Mouse (Mus musculus) heart, embryonic 11.5 days (tissue): ENCODE data around the gene Cblb. TPM values are rescaled to one million over a fixed set of nuclear protein-coding genes. Genes with fewer than 3 reads are reported as not detected.

ENCODE experiments used
- ATAC-seq: fragments of 200-750 bp; cut with Nextera tagmentation; replicated peaks from 2 replicates; pipeline ENCODE4 v1.8.0; 2017; ENCODE audit warnings: moderate library complexity; ENCODE audit not compliant: insufficient number of reproducible peaks, low FRiP score, low TSS enrichment
- H3K27ac ChIP-seq: fragments of 300-500 bp; sonication (generic); 2 replicates; pipeline ENCODE4 v1.5.1; 2014; ENCODE audit warnings: mild to moderate bottlenecking, low read depth, low read length
- H3K27me3 ChIP-seq: fragments of 300-500 bp; sonication (generic); 2 replicates; pipeline ENCODE4 v1.6.1; 2014; ENCODE audit warnings: mild to moderate bottlenecking, low read length, mixed read lengths; ENCODE audit not compliant: control insufficient read depth, insufficient read depth
- H3K36me3 ChIP-seq: fragments of 300-500 bp; sonication (generic); 2 replicates; pipeline ENCODE4 v1.6.1; 2014; ENCODE audit warnings: mild to moderate bottlenecking, low read length, moderate library complexity, mixed read lengths; ENCODE audit not compliant: control insufficient read depth, insufficient read depth
- H3K4me1 ChIP-seq: fragments of 300-500 bp; sonication (generic); 2 replicates; pipeline ENCODE4 v1.6.1; 2014; ENCODE audit warnings: low read length; ENCODE audit not compliant: control insufficient read depth, insufficient read depth
- H3K4me2 ChIP-seq: fragments of 300-500 bp; sonication (generic); 2 replicates; pipeline ENCODE4 v1.6.1; 2014; ENCODE audit warnings: mild to moderate bottlenecking, moderate library complexity
- H3K4me3 ChIP-seq: fragments of 300-500 bp; sonication (generic); 2 replicates; pipeline ENCODE4 v1.5.1; 2014; ENCODE audit warnings: low read depth, low read length
- H3K9ac ChIP-seq: fragments of 300-500 bp; sonication (generic); 2 replicates; pipeline ENCODE4 v1.6.1; 2014; ENCODE audit warnings: mild to moderate bottlenecking, low read depth, low read length, moderate library complexity
- H3K9me3 ChIP-seq: fragments of 300-500 bp; sonication (generic); replicated peaks from 2 replicates; pipeline ENCODE4 v1.6.1; 2016; ENCODE audit warnings: low read length; ENCODE audit not compliant: control insufficient read depth
- WGBS: fragments of 180-500 bp; shearing (Covaris S2); extraction: QIAGEN DNeasy Blood & Tissue Kit; methylation state at CpG from one replicate; pipeline ENCODE4 v1.1.7; 2014; ENCODE audit not compliant: insufficient replicate concordance; 5-methylcytosine and 5-hydroxymethylcytosine counted together
- polyA plus RNA-seq: library from polyadenylated mRNA; unstranded; fragments of >200 nt; fragmentation: Nextera tagmentation; extraction: Ambion mirVana; gene quantifications from 2 replicates; pipeline ENCODE4 v1.2.1, GENCODE M21; 2014

Cblb gene
- polyA plus RNA-seq, 1 experiment from 2014 or later = 15.3 TPM

- ATAC-seq = no peak
- H3K9ac ChIP-seq = no peak overlapping the region
- WGBS = 15% methylated on average over 2 of the region's 2 CpGs
- H3K9me3 ChIP-seq = no peaks in the 10 kb centered on the region
- no peaks in the 10 kb centered on the region for H3K27me3 ChIP-seq
- no peak overlapping the region for H3K27ac ChIP-seq
- H3K4me1 ChIP-seq = no peaks in the 10 kb centered on the region
- no peak overlapping the region for H3K4me3 ChIP-seq
- H3K4me2 ChIP-seq = no peak overlapping the region
- no peaks in the 10 kb centered on the region for H3K36me3 ChIP-seq
Measured at GRCm38 (mm10) chr16:52008471-52008870, 22.6 kb upstream of the Cblb start.

- 86% methylated on average over 6 of the region's 6 CpGs for WGBS
- no peaks in the 10 kb centered on the region for H3K27me3 ChIP-seq
- H3K9ac ChIP-seq = no peak overlapping the region
- no peaks in the 10 kb centered on the region for H3K4me1 ChIP-seq
- no peaks in the 10 kb centered on the region for H3K9me3 ChIP-seq
- no peak overlapping the region for H3K4me3 ChIP-seq
- no peak overlapping the region for H3K4me2 ChIP-seq
- no peaks in the 10 kb centered on the region for H3K36me3 ChIP-seq
- no peak for ATAC-seq
- H3K27ac ChIP-seq = no peak overlapping the region
Measured at GRCm38 (mm10) chr16:52009421-52009820, 21.6 kb upstream of the Cblb start.

- Histone ChIP-seq H3K9me3 (no peaks in the 10 kb centered on the region), H3K4me1 (no peaks in the 10 kb centered on the region), H3K4me3 (no peak overlapping the region), H3K27me3 (no peaks in the 10 kb centered on the region), H3K9ac (no peak overlapping the region), H3K27ac (no peak overlapping the region), H3K4me2 (no peak overlapping the region), H3K36me3 (no peaks in the 10 kb centered on the region)
- WGBS = 74% methylated on average over 3 of the region's 3 CpGs
- no peak for ATAC-seq
Measured at GRCm38 (mm10) chr16:52012984-52013383, 18.0 kb upstream of the Cblb start.

- no peaks in the 10 kb centered on the region for H3K9me3 ChIP-seq
- no peak for ATAC-seq
- H3K4me2 ChIP-seq = no peak overlapping the region
- no peaks in the 10 kb centered on the region for H3K4me1 ChIP-seq
- WGBS = 80% methylated on average over 2 of the region's 2 CpGs
- H3K27me3 ChIP-seq = no peaks in the 10 kb centered on the region
- H3K4me3 ChIP-seq = no peak overlapping the region
- H3K27ac ChIP-seq = no peak overlapping the region
- H3K36me3 ChIP-seq = no peaks in the 10 kb centered on the region
- H3K9ac ChIP-seq = no peak overlapping the region
Measured at GRCm38 (mm10) chr16:52013812-52014211, 17.2 kb upstream of the Cblb start.

GRCm38 (mm10) chr16:52023417-52023816, 7.6 kb upstream of the Cblb start:
- Histone ChIP-seq H3K9me3 (no peaks in the 10 kb centered on the region), H3K9ac (no peak overlapping the region), H3K27ac (no peak overlapping the region), H3K36me3 (no peaks in the 10 kb centered on the region), H3K4me2 (no peak overlapping the region), H3K4me1 (no peaks in the 10 kb centered on the region), H3K4me3 (no peak overlapping the region), H3K27me3 (no peaks in the 10 kb centered on the region)
- ATAC-seq = no peak
- 75% methylated on average over 5 of the region's 5 CpGs for WGBS

GRCm38 (mm10) chr16:52027326-52027725, 3.7 kb upstream of the Cblb start:
- Histone ChIP-seq H3K4me3 (no peak overlapping the region), H3K36me3 (no peaks in the 10 kb centered on the region), H3K9me3 (no peaks in the 10 kb centered on the region), H3K4me2 (no peak overlapping the region), H3K9ac (no peak overlapping the region), H3K4me1 (peaks cover 4% of the 10 kb centered on the region; the same call in 1 of the 2 replicates), H3K27ac (no peak overlapping the region), H3K27me3 (no peaks in the 10 kb centered on the region)
- 80% methylated on average over 4 of the region's 4 CpGs for WGBS
- ATAC-seq = no peak

GRCm38 (mm10) chr16:52029001-52029400, 2.0 kb upstream of the Cblb start:
- H3K4me2 ChIP-seq = no peak overlapping the region
- 82% methylated on average over 3 of the region's 3 CpGs for WGBS
- no peaks in the 10 kb centered on the region for H3K9me3 ChIP-seq
- no peak overlapping the region for H3K9ac ChIP-seq
- peaks cover under 1% of the 10 kb centered on the region; the same call in 1 of the 2 replicates for H3K36me3 ChIP-seq
- no peak overlapping the region for H3K27ac ChIP-seq
- peaks cover 7% of the 10 kb centered on the region for H3K4me1 ChIP-seq
- ATAC-seq = no peak
- no peak overlapping the region for H3K4me3 ChIP-seq
- H3K27me3 ChIP-seq = no peaks in the 10 kb centered on the region

- H3K9ac ChIP-seq = peak overlapping the region; percentile 94
- H3K36me3 ChIP-seq = peaks cover 3% of the 10 kb centered on the region
- under 1% methylated on average over 37 of the region's 37 CpGs for WGBS
- H3K27me3 ChIP-seq = no peaks in the 10 kb centered on the region
- peaks cover 17% of the 10 kb centered on the region for H3K4me1 ChIP-seq
- H3K9me3 ChIP-seq = no peaks in the 10 kb centered on the region
- peak overlapping the region; percentile 91 for H3K27ac ChIP-seq
- peak overlapping the region; percentile 69 for H3K4me2 ChIP-seq
- peak; percentile 77 for ATAC-seq
- H3K4me3 ChIP-seq = peak overlapping the region; percentile 92
Measured at GRCm38 (mm10) chr16:52031712-52032251, 757 bp downstream of the Cblb start.
